Mouse (Mus musculus): ENCODE measurements at regions not wholly inside any gene's neighbourhood (a gene's known extent, or its start where the extent isn't known, plus 50 kb on each side); places are given as distances from the start of the nearest gene placed in this dataset.

- DNase-seq (ENCODE audit: low spot score in 2 of 2): no peak
Measured at GRCm38 (mm10) chr10:117528575-117529268, 100.6 kb upstream of the Cpm start.

GRCm38 (mm10) chr10:117527979-117528378 is 101.3 kb upstream of the Cpm start:
- no peak for DNase-seq (ENCODE audit: low spot score in 2 of 2)

- DNase-seq (ENCODE audit: low spot score in 2 of 2): no peak
Measured at GRCm38 (mm10) chr10:117527243-117527642, 102.1 kb upstream of the Cpm start.

- DNase-seq (ENCODE audit: low spot score in 2 of 2): no peak
Measured at GRCm38 (mm10) chr10:117526834-117527188, 102.5 kb upstream of the Cpm start.

GRCm38 (mm10) chr10:117526008-117526833 is 103.1 kb upstream of the Cpm start:
- DNase-seq (ENCODE audit: low spot score in 2 of 2): no peak

- no peak for DNase-seq (ENCODE audit: low spot score in 2 of 2)
Measured at GRCm38 (mm10) chr10:117525608-117526007, 103.7 kb upstream of the Cpm start.

GRCm38 (mm10) chr10:117524926-117525565 is 104.3 kb upstream of the Cpm start:
- DNase-seq (ENCODE audit: low spot score in 2 of 2): no peak

- no peak for DNase-seq (ENCODE audit: low spot score in 2 of 2)
Measured at GRCm38 (mm10) chr10:117524101-117524500, 105.2 kb upstream of the Cpm start.

- no peak for DNase-seq (ENCODE audit: low spot score in 2 of 2)
Measured at GRCm38 (mm10) chr10:117522906-117523829, 106.1 kb upstream of the Cpm start.

GRCm38 (mm10) chr10:117522373-117522772 is 106.9 kb upstream of the Cpm start:
- DNase-seq (ENCODE audit: low spot score in 2 of 2): no peak

GRCm38 (mm10) chr10:117521315-117522270 is 107.7 kb upstream of the Cpm start:
- DNase-seq (ENCODE audit: low spot score in 2 of 2): no peak

- no peak for DNase-seq (ENCODE audit: low spot score in 2 of 2)
Measured at GRCm38 (mm10) chr10:117520536-117521314, 108.6 kb upstream of the Cpm start.

GRCm38 (mm10) chr10:117519670-117520535 is 109.4 kb upstream of the Cpm start:
- no peak for DNase-seq (ENCODE audit: low spot score in 2 of 2)

- DNase-seq (ENCODE audit: low spot score in 2 of 2): no peak
Measured at GRCm38 (mm10) chr10:117518793-117519669, 110.3 kb upstream of the Cpm start.

- DNase-seq (ENCODE audit: low spot score in 2 of 2): no peak
Measured at GRCm38 (mm10) chr10:117517800-117518770, 111.2 kb upstream of the Cpm start.
